Mouse (Mus musculus): ENCODE measurements around the gene Zswim3. TPM values are rescaled to one million over a fixed set of nuclear protein-coding genes. Genes with fewer than 3 reads are reported as not detected.

Gene Zswim3
- polyA plus RNA-seq, 1 experiment: 2.6 TPM

GRCm38 (mm10) chr2:164822636-164823165, 17.8 kb downstream of the Zswim3 start, which contains the start of gene Zswim1:
TSS of gene Zswim1 (plus strand) at chr2:164822686.
- no peak for TF ChIP-seq CTCF (IDR thresholded peaks at IDR 0.05; ENCODE audit: extremely low read depth, insufficient read length, insufficient replicate concordance, low read depth, low read length)
- peak; percentile 67; the same call in 1 of the 2 replicates for TF ChIP-seq POLR2A (IDR thresholded peaks at IDR 0.05; ENCODE audit: low read depth, low read length)
- Histone ChIP-seq H3K27ac (ENCODE audit: insufficient read depth, low read depth, low read length) (peak within 1 kb of the TSS; percentile 65), H3K4me3 (ENCODE audit: low read depth, low read length) (peak within 1 kb of the TSS; percentile 81), H3K36me3 (ENCODE audit: control insufficient read depth, insufficient read depth, low read length) (peaks cover 34% of the 10 kb centered on the region), H3K27me3 (ENCODE audit: control insufficient read depth, insufficient read depth, low read length) (no peaks in the 10 kb centered on the region), H3K4me1 (ENCODE audit: control insufficient read depth, insufficient read depth, insufficient read length, low read length) (peaks cover 5% of the 10 kb centered on the region)
- WGBS: 2% methylated on average over 32 of the region's 32 CpGs

- no peak for TF ChIP-seq POLR2A (IDR thresholded peaks at IDR 0.05; ENCODE audit: low read depth, low read length)
- TF ChIP-seq CTCF (IDR thresholded peaks at IDR 0.05; ENCODE audit: extremely low read depth, insufficient read length, insufficient replicate concordance, low read depth, low read length): no peak; the same call in 1 of the 2 replicates
- Histone ChIP-seq H3K4me1 (ENCODE audit: control insufficient read depth, insufficient read depth, insufficient read length, low read length) (peaks cover 5% of the 10 kb centered on the region), H3K27ac (ENCODE audit: insufficient read depth, low read depth, low read length) (peak overlapping the region; percentile 65), H3K4me3 (ENCODE audit: low read depth, low read length) (peak overlapping the region; percentile 81), H3K27me3 (ENCODE audit: control insufficient read depth, insufficient read depth, low read length) (no peaks in the 10 kb centered on the region), H3K36me3 (ENCODE audit: control insufficient read depth, insufficient read depth, low read length) (peaks cover 35% of the 10 kb centered on the region)
- WGBS: under 1% methylated on average over 10 of the region's 10 CpGs
Measured at GRCm38 (mm10) chr2:164823181-164823585, 18.3 kb downstream of the Zswim3 start.

- Histone ChIP-seq H3K36me3 (ENCODE audit: control insufficient read depth, insufficient read depth, low read length) (peaks cover 35% of the 10 kb centered on the region), H3K27me3 (ENCODE audit: control insufficient read depth, insufficient read depth, low read length) (no peaks in the 10 kb centered on the region), H3K27ac (ENCODE audit: insufficient read depth, low read depth, low read length) (no peak overlapping the region), H3K4me1 (ENCODE audit: control insufficient read depth, insufficient read depth, insufficient read length, low read length) (peaks cover 5% of the 10 kb centered on the region), H3K4me3 (ENCODE audit: low read depth, low read length) (no peak overlapping the region)
- WGBS: 88% methylated on average over 4 of the region's 4 CpGs
- TF ChIP-seq CTCF (IDR thresholded peaks at IDR 0.05; ENCODE audit: extremely low read depth, insufficient read length, insufficient replicate concordance, low read depth, low read length): no peak
- no peak for TF ChIP-seq POLR2A (IDR thresholded peaks at IDR 0.05; ENCODE audit: low read depth, low read length)
Measured at GRCm38 (mm10) chr2:164823969-164824368, 19.1 kb downstream of the Zswim3 start.

GRCm38 (mm10) chr2:164825521-164825920, 20.6 kb downstream of the Zswim3 start:
- Histone ChIP-seq H3K27me3 (ENCODE audit: control insufficient read depth, insufficient read depth, low read length) (no peaks in the 10 kb centered on the region), H3K36me3 (ENCODE audit: control insufficient read depth, insufficient read depth, low read length) (peaks cover 32% of the 10 kb centered on the region), H3K4me1 (ENCODE audit: control insufficient read depth, insufficient read depth, insufficient read length, low read length) (peaks cover 5% of the 10 kb centered on the region), H3K4me3 (ENCODE audit: low read depth, low read length) (no peak overlapping the region), H3K27ac (ENCODE audit: insufficient read depth, low read depth, low read length) (no peak overlapping the region)
- TF ChIP-seq POLR2A (IDR thresholded peaks at IDR 0.05; ENCODE audit: low read depth, low read length) (no peak), CTCF (IDR thresholded peaks at IDR 0.05; ENCODE audit: extremely low read depth, insufficient read length, insufficient replicate concordance, low read depth, low read length) (no peak)
- 97% methylated on average over 17 of the region's 17 CpGs for WGBS

- Histone ChIP-seq H3K27ac (ENCODE audit: insufficient read depth, low read depth, low read length) (no peak overlapping the region), H3K4me3 (ENCODE audit: low read depth, low read length) (no peak overlapping the region), H3K36me3 (ENCODE audit: control insufficient read depth, insufficient read depth, low read length) (peaks cover 22% of the 10 kb centered on the region), H3K4me1 (ENCODE audit: control insufficient read depth, insufficient read depth, insufficient read length, low read length) (peaks cover 5% of the 10 kb centered on the region), H3K27me3 (ENCODE audit: control insufficient read depth, insufficient read depth, low read length) (no peaks in the 10 kb centered on the region)
- TF ChIP-seq POLR2A (IDR thresholded peaks at IDR 0.05; ENCODE audit: low read depth, low read length): no peak
- WGBS: 90% methylated on average over 16 of the region's 16 CpGs
Measured at GRCm38 (mm10) chr2:164827146-164827850, 22.4 kb downstream of the Zswim3 start.

GRCm38 (mm10) chr2:164828437-164828836, 23.5 kb downstream of the Zswim3 start, which contains the start of gene Spata25:
TSS of gene Spata25 (minus strand) at chr2:164828537.
- WGBS: 90% methylated on average over 6 of the region's 6 CpGs
- Histone ChIP-seq H3K4me3 (ENCODE audit: low read depth, low read length) (no peak within 1 kb of the TSS), H3K27me3 (ENCODE audit: control insufficient read depth, insufficient read depth, low read length) (no peaks in the 10 kb centered on the region), H3K27ac (ENCODE audit: insufficient read depth, low read depth, low read length) (no peak within 1 kb of the TSS), H3K36me3 (ENCODE audit: control insufficient read depth, insufficient read depth, low read length) (peaks cover 22% of the 10 kb centered on the region), H3K4me1 (ENCODE audit: control insufficient read depth, insufficient read depth, insufficient read length, low read length) (peaks cover 7% of the 10 kb centered on the region; the same call in 1 of the 2 replicates)
- TF ChIP-seq CTCF (IDR thresholded peaks at IDR 0.05; ENCODE audit: extremely low read depth, insufficient read length, insufficient replicate concordance, low read depth, low read length) (no peak), POLR2A (IDR thresholded peaks at IDR 0.05; ENCODE audit: low read depth, low read length) (no peak)

GRCm38 (mm10) chr2:164829090-164829489, 24.2 kb downstream of the Zswim3 start:
- no peaks in the 10 kb centered on the region for H3K27me3 ChIP-seq (ENCODE audit: control insufficient read depth, insufficient read depth, low read length)
- H3K27ac ChIP-seq (ENCODE audit: insufficient read depth, low read depth, low read length): no peak overlapping the region
- H3K36me3 ChIP-seq (ENCODE audit: control insufficient read depth, insufficient read depth, low read length): peaks cover 22% of the 10 kb centered on the region
- H3K4me3 ChIP-seq (ENCODE audit: low read depth, low read length): no peak overlapping the region
- 92% methylated on average over 1 of the region's 1 CpGs for WGBS
- H3K4me1 ChIP-seq (ENCODE audit: control insufficient read depth, insufficient read depth, insufficient read length, low read length): peaks cover 5% of the 10 kb centered on the region; the same call in 1 of the 2 replicates
- TF ChIP-seq CTCF (IDR thresholded peaks at IDR 0.05; ENCODE audit: extremely low read depth, insufficient read length, insufficient replicate concordance, low read depth, low read length) (no peak), POLR2A (IDR thresholded peaks at IDR 0.05; ENCODE audit: low read depth, low read length) (no peak)

Data from small intestine, adult 2 months (tissue).